Mouse (Mus musculus) megakaryocyte, adult 5-6 weeks (primary cell): ENCODE measurements around the gene Cd68. TPM values are rescaled to one million over a fixed set of nuclear protein-coding genes. Genes with fewer than 3 reads are reported as not detected.
A peak's percentile ranks its signal among the peaks of the same experiment; 100 is the strongest.

Source experiments
- ATAC-seq: 2 replicates; pipeline ENCODE4 v1.8.0; 2016; ENCODE audit warnings: mild to moderate bottlenecking, inconsistent platforms; ENCODE audit not compliant: poor library complexity, severe bottlenecking
- total RNA-seq, 2 experiments: library from RNA; stranded (forward) in 1 of 2; stranded (reverse) in 1 of 2; fragments of 153-499, 151-499 nt in 1 of 2; fragments of 221-1000, 200-1000 nt in 1 of 2; gene quantifications; 2 replicates each; pipeline versions ENCODE4 v1.2.3 to v1.2.4; 2015 to 2017

Cd68 gene
- total RNA-seq, 2 experiments from 2014 or later = 195 to 302 TPM

- peak; percentile 94 for ATAC-seq
Measured at GRCm38 (mm10) chr11:69695361-69696181, 29.6 kb upstream of the Cd68 start, which contains the start of the genes Tnfsf12 and Tnfsfm13. Gene Tnfsf12 (minus strand): TSS chr11:69695849. Gene Tnfsfm13 (minus strand): TSS chr11:69696098.

GRCm38 (mm10) chr11:69695046-69695360 lies 29.1 kb upstream of the Cd68 start:
- no peak for ATAC-seq

GRCm38 (mm10) chr11:69693421-69693965 lies 27.5 kb upstream of the Cd68 start:
- no peak for ATAC-seq

GRCm38 (mm10) chr11:69692863-69693262 lies 26.9 kb upstream of the Cd68 start:
- no peak for ATAC-seq

GRCm38 (mm10) chr11:69692196-69692811 lies 26.4 kb upstream of the Cd68 start:
- peak; percentile 73 for ATAC-seq

GRCm38 (mm10) chr11:69689891-69690290 lies 23.9 kb upstream of the Cd68 start:
- no peak for ATAC-seq

GRCm38 (mm10) chr11:69687061-69687460 lies 21.1 kb upstream of the Cd68 start:
- ATAC-seq = no peak

- no peak for ATAC-seq
Measured at GRCm38 (mm10) chr11:69686377-69686776, 20.4 kb upstream of the Cd68 start.

GRCm38 (mm10) chr11:69685526-69686148 lies 19.7 kb upstream of the Cd68 start, which contains the start of gene Tnfsf13:
Gene Tnfsf13 (minus strand): TSS chr11:69685784.
- peak; percentile 22; the same call in 1 of the 2 replicates for ATAC-seq

- no peak for ATAC-seq
Measured at GRCm38 (mm10) chr11:69684936-69685335, 19.0 kb upstream of the Cd68 start.

GRCm38 (mm10) chr11:69684128-69684745 lies 18.3 kb upstream of the Cd68 start:
- ATAC-seq = no peak

GRCm38 (mm10) chr11:69683576-69683975 lies 17.6 kb upstream of the Cd68 start:
- no peak for ATAC-seq

- peak; percentile 66 for ATAC-seq
Measured at GRCm38 (mm10) chr11:69682840-69683533, 17.0 kb upstream of the Cd68 start.

GRCm38 (mm10) chr11:69682209-69682839 lies 16.4 kb upstream of the Cd68 start:
- ATAC-seq = no peak

GRCm38 (mm10) chr11:69681314-69682208 lies 15.6 kb upstream of the Cd68 start, which contains the start of gene Senp3:
Gene Senp3 (minus strand): TSS chr11:69682084.
- peak; percentile 91 for ATAC-seq

GRCm38 (mm10) chr11:69680136-69680855 lies 14.3 kb upstream of the Cd68 start:
- no peak for ATAC-seq

GRCm38 (mm10) chr11:69679144-69679543 lies 13.2 kb upstream of the Cd68 start:
- no peak for ATAC-seq

GRCm38 (mm10) chr11:69672211-69672706 lies 6.3 kb upstream of the Cd68 start, which contains the start of gene Eif4a1:
Gene Eif4a1 (minus strand): TSS chr11:69672423.
- ATAC-seq = peak; percentile 84
